Mouse (Mus musculus) ES-E14 (cell line): ENCODE data around the gene Tmem50a. TPM values are rescaled to one million over a fixed set of nuclear protein-coding genes. Genes with fewer than 3 reads are reported as not detected.

Experiments
- DNase-seq: peaks from one replicate; pipeline ENCODE4 v3.0.0-alpha.2; 2013; ENCODE audit warnings: low read depth, low spot score
- H3K27ac ChIP-seq: 2 replicates; pipeline ENCODE4 v1.5.1; 2012; ENCODE audit warnings: low read depth, mild to moderate bottlenecking, low read length, moderate library complexity, mixed read lengths; ENCODE audit not compliant: poor library complexity, insufficient read depth, severe bottlenecking
- H3K36me3 ChIP-seq: 2 replicates; pipeline ENCODE4 v1.6.1; 2012; ENCODE audit warnings: mild to moderate bottlenecking, low read length, moderate library complexity, mixed read lengths; ENCODE audit not compliant: control insufficient read depth, poor library complexity, insufficient read depth, severe bottlenecking
- H3K4me1 ChIP-seq, 2 experiments: fragments of 150-350 bp in 1 of 2; sonication (generic) in 1 of 2; 2 replicates each; pipeline ENCODE4 v1.6.1; 2012; ENCODE audit warnings: low read length in 2 of 2, mild to moderate bottlenecking in 1 of 2, mixed read lengths in 1 of 2; ENCODE audit not compliant: control insufficient read depth in 2 of 2, insufficient read depth in 2 of 2, poor library complexity in 1 of 2
- H3K4me3 ChIP-seq, 2 experiments: fragments of 150-350 bp in 1 of 2; sonication (generic) in 1 of 2; 2 replicates each; pipeline ENCODE4 v1.5.1; 2012; ENCODE audit warnings: low read length in 2 of 2, low read depth in 1 of 2, mild to moderate bottlenecking in 1 of 2, mixed read lengths in 1 of 2; ENCODE audit not compliant: insufficient read depth in 1 of 2, poor library complexity in 1 of 2, severe bottlenecking in 1 of 2
- H3K9ac ChIP-seq: 2 replicates; pipeline ENCODE4 v1.6.1; 2012; ENCODE audit warnings: low read depth, mild to moderate bottlenecking, low read length, mixed read lengths; ENCODE audit not compliant: poor library complexity, insufficient read depth, severe bottlenecking
- H3K9me3 ChIP-seq: fragments of 150-350 bp; sonication (generic); 2 replicates; pipeline ENCODE4 v1.6.1; 2012; ENCODE audit warnings: low read depth, mild to moderate bottlenecking, low read length; ENCODE audit not compliant: control insufficient read depth, insufficient read depth
- CHD2 ChIP-seq: IDR thresholded peaks from 2 replicates; pipeline ENCODE4 v1.6.1; 2014; ENCODE audit warnings: mild to moderate bottlenecking, low read depth, low read length, inconsistent platforms
- HCFC1 ChIP-seq: IDR thresholded peaks from 2 replicates; pipeline ENCODE4 v1.6.1; 2012; ENCODE audit warnings: low read length, inconsistent platforms, borderline replicate concordance; ENCODE audit not compliant: insufficient read depth
- MAFK ChIP-seq: IDR thresholded peaks from 2 replicates; pipeline ENCODE4 v1.6.1; 2014; ENCODE audit warnings: mild to moderate bottlenecking, low read depth, low read length, inconsistent platforms; ENCODE audit not compliant: insufficient read depth
- ZC3H11A ChIP-seq: IDR thresholded peaks from 2 replicates; pipeline ENCODE4 v1.6.1; 2012; ENCODE audit warnings: low read depth, mild to moderate bottlenecking, inconsistent platforms, low read length, borderline replicate concordance
- ZNF384 ChIP-seq: IDR thresholded peaks from 2 replicates; pipeline ENCODE4 v1.6.1; 2012; ENCODE audit warnings: low read depth, low read length, inconsistent platforms
- in situ Hi-C, 2 experiments: fragments of 600-800 bp; cut with MboI; formaldehyde crosslinking; loops; one replicate each; pipeline ENCODE4 v1.15.1; 2025; ENCODE audit warnings: low sequenced_read_pairs in 2 of 2, inconsistent platforms in 1 of 2; ENCODE audit not compliant: unreplicated experiment in 2 of 2
- total RNA-seq: library from RNA; depleted of rRNA; stranded (reverse); fragments of 300-350 nt; gene quantifications from 2 replicates; pipeline ENCODE4 v1.2.3, GENCODE M21; 2012

Tmem50a gene
- total RNA-seq, 1 experiment = 118 TPM

GRCm38 (mm10) chr4:134921703-134922102 is 6.9 kb upstream of the Tmem50a start:
- H3K4me1 ChIP-seq = peaks cover 5 to 7% of the 10 kb centered on the region in 2 experiments; a peak in 2 of 4 replicates
- TF ChIP-seq MAFK (no peak), ZNF384 (no peak), HCFC1 (no peak), CHD2 (no peak), ZC3H11A (no peak)
- DNase-seq = no peak
- H3K9me3 ChIP-seq = no peaks in the 10 kb centered on the region
- H3K4me3 ChIP-seq = no peak overlapping the region
- H3K36me3 ChIP-seq = peaks cover 24% of the 10 kb centered on the region
- in situ Hi-C loops = no loop called here
- H3K9ac ChIP-seq = no peak overlapping the region
- no peak overlapping the region for H3K27ac ChIP-seq

GRCm38 (mm10) chr4:134920631-134921030 is 5.8 kb upstream of the Tmem50a start:
- 0 out of 2 replicates have a peak, but pooled peaks have one; percentile 31 for TF ChIP-seq ZC3H11A
- TF ChIP-seq ZNF384 = no peak
- DNase-seq = no peak
- H3K4me3 ChIP-seq = no peak overlapping the region
- in situ Hi-C loops = no loop called here
- no peak overlapping the region for H3K9ac ChIP-seq
- no peak overlapping the region for H3K27ac ChIP-seq
- peaks cover 5 to 6% of the 10 kb centered on the region in 2 experiments; a peak in 2 of 4 replicates for H3K4me1 ChIP-seq
- H3K9me3 ChIP-seq = no peaks in the 10 kb centered on the region
- peaks cover 17% of the 10 kb centered on the region for H3K36me3 ChIP-seq

GRCm38 (mm10) chr4:134919733-134920540 is 5.1 kb upstream of the Tmem50a start:
- Histone ChIP-seq H3K27ac (no peak overlapping the region), H3K9me3 (no peaks in the 10 kb centered on the region), H3K36me3 (peaks cover 11% of the 10 kb centered on the region), H3K9ac (no peak overlapping the region), H3K4me3 (no peak overlapping the region), H3K4me1 (peaks cover 4 to 9% of the 10 kb centered on the region in 2 experiments; a peak in 1 of 4 replicates)
- DNase-seq = no peak
- in situ Hi-C loops = no loop called here
- TF ChIP-seq HCFC1 = no peak
- TF ChIP-seq MAFK = no peak
- no peak for TF ChIP-seq CHD2
- TF ChIP-seq ZNF384 = no peak
- TF ChIP-seq ZC3H11A = no peak

DNA sequence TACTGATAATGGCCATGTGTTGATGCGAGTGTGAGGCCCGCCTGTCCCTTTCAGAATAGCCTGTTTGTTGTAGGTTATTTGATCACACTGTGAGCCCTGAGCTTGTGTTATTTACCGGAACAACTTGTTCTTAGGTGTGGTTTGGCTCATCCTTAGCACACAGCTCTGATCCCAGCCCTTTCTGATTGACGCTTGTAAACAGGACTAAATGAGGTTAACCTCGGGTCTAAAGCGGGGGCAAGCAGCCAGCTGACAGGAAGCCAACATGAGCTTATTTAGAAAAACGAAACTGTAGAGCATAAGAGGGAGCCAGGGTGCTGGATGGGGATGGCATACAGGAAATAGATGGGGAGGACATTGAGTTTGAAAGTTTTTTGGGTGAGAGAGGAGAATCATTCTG is 3.6 kb upstream of the Tmem50a start:
- Histone ChIP-seq H3K4me3 (no peak overlapping the region), H3K36me3 (no peaks in the 10 kb centered on the region), H3K9me3 (no peaks in the 10 kb centered on the region), H3K27ac (no peak overlapping the region), H3K9ac (peak overlapping the region; percentile 20; the same call in 1 of the 2 replicates), H3K4me1 (peaks cover 3 to 9% of the 10 kb centered on the region in 2 experiments; a peak in 1 of 4 replicates)
- TF ChIP-seq ZNF384 (no peak), CHD2 (no peak), ZC3H11A (no peak), HCFC1 (no peak), MAFK (no peak)
- DNase-seq = no peak
- in situ Hi-C loops = no loop called here
